Mouse (Mus musculus): ENCODE measurements around the gene Fdps. TPM values are rescaled to one million over a fixed set of nuclear protein-coding genes. Genes with fewer than 3 reads are reported as not detected.

Gene Fdps
- total and polyA plus RNA-seq, 2 experiments from 2014 or later = 72.8 to 131 TPM

GRCm38 (mm10) chr3:89123313-89123712 is 21.6 kb upstream of the Fdps start:
- no peak overlapping the region for H3K4me2 ChIP-seq (ENCODE audit: low read depth, low read length)
- H3K4me3 ChIP-seq (ENCODE audit: low read depth, low read length) = no peak overlapping the region
- no peaks in the 10 kb centered on the region for H3K36me3 ChIP-seq (replicated peaks; ENCODE audit: control insufficient read depth, insufficient read depth, low read length)
- 57% methylated on average over 2 of the region's 2 CpGs for WGBS
- peaks cover 9% of the 10 kb centered on the region for H3K4me1 ChIP-seq (ENCODE audit: control insufficient read depth, insufficient read depth)
- H3K9me3 ChIP-seq (replicated peaks; ENCODE audit: control insufficient read depth, low read length) = no peaks in the 10 kb centered on the region
- no peaks in the 10 kb centered on the region for H3K27me3 ChIP-seq (ENCODE audit: control insufficient read depth, insufficient read depth, low read length)
- no peak overlapping the region for H3K27ac ChIP-seq (ENCODE audit: low read depth)
- ATAC-seq (ENCODE audit: insufficient read depth, low read depth) (peak; percentile 63), DNase-seq (ENCODE audit: low spot score) (no peak)
- no peak overlapping the region for H3K9ac ChIP-seq (replicated peaks; ENCODE audit: low read depth, low read length)
- TF ChIP-seq CTCF (IDR thresholded peaks at IDR 0.05; ENCODE audit: low read depth) = no peak

- no peak for ATAC-seq (ENCODE audit: insufficient read depth, low read depth)
- Histone ChIP-seq H3K4me1 (ENCODE audit: control insufficient read depth, insufficient read depth) (no peaks in the 10 kb centered on the region), H3K27ac (ENCODE audit: low read depth) (no peak overlapping the region), H3K27me3 (ENCODE audit: control insufficient read depth, insufficient read depth, low read length) (no peaks in the 10 kb centered on the region), H3K36me3 (replicated peaks; ENCODE audit: control insufficient read depth, insufficient read depth, low read length) (no peaks in the 10 kb centered on the region), H3K9ac (replicated peaks; ENCODE audit: low read depth, low read length) (no peak overlapping the region), H3K4me3 (ENCODE audit: low read depth, low read length) (no peak overlapping the region), H3K4me2 (ENCODE audit: low read depth, low read length) (no peak overlapping the region), H3K9me3 (replicated peaks; ENCODE audit: control insufficient read depth, low read length) (no peaks in the 10 kb centered on the region)
- WGBS = 6% methylated on average over 2 of the region's 2 CpGs
- peak; percentile 51 for TF ChIP-seq CTCF (IDR thresholded peaks at IDR 0.05; ENCODE audit: low read depth)
- no peak for TF ChIP-seq EP300 (IDR thresholded peaks at IDR 0.05; ENCODE audit: low read depth)
- DNase-seq (ENCODE audit: low spot score) = no peak
Observed at GRCm38 (mm10) chr3:89115522-89115921, 13.8 kb upstream of the Fdps start.

- TF ChIP-seq EP300 (IDR thresholded peaks at IDR 0.05; ENCODE audit: low read depth) (no peak), CTCF (IDR thresholded peaks at IDR 0.05; ENCODE audit: low read depth) (no peak)
- no peak overlapping the region for H3K4me3 ChIP-seq (ENCODE audit: low read depth, low read length)
- no peaks in the 10 kb centered on the region for H3K36me3 ChIP-seq (replicated peaks; ENCODE audit: control insufficient read depth, insufficient read depth, low read length)
- H3K27ac ChIP-seq (ENCODE audit: low read depth) = no peak overlapping the region
- H3K4me2 ChIP-seq (ENCODE audit: low read depth, low read length) = no peak overlapping the region
- H3K9ac ChIP-seq (replicated peaks; ENCODE audit: low read depth, low read length) = no peak overlapping the region
- no peaks in the 10 kb centered on the region for H3K27me3 ChIP-seq (ENCODE audit: control insufficient read depth, insufficient read depth, low read length)
- ATAC-seq (ENCODE audit: insufficient read depth, low read depth) (no peak), DNase-seq (ENCODE audit: low spot score) (no peak)
- H3K4me1 ChIP-seq (ENCODE audit: control insufficient read depth, insufficient read depth) = no peaks in the 10 kb centered on the region
- H3K9me3 ChIP-seq (replicated peaks; ENCODE audit: control insufficient read depth, low read length) = no peaks in the 10 kb centered on the region
- 78% methylated on average over 4 of the region's 4 CpGs for WGBS
Observed at GRCm38 (mm10) chr3:89113058-89113457, 11.3 kb upstream of the Fdps start.

GRCm38 (mm10) chr3:89108146-89108545 is 6.4 kb upstream of the Fdps start:
- no peaks in the 10 kb centered on the region for H3K36me3 ChIP-seq (replicated peaks; ENCODE audit: control insufficient read depth, insufficient read depth, low read length)
- TF ChIP-seq EP300 (IDR thresholded peaks at IDR 0.05; ENCODE audit: low read depth) (no peak), CTCF (IDR thresholded peaks at IDR 0.05; ENCODE audit: low read depth) (no peak)
- 60% methylated on average over 1 of the region's 1 CpGs for whole genome bisulfite sequencing
- ATAC-seq (ENCODE audit: insufficient read depth, low read depth) = no peak
- H3K27ac ChIP-seq (ENCODE audit: low read depth) = no peak overlapping the region
- H3K4me2 ChIP-seq (ENCODE audit: low read depth, low read length) = no peak overlapping the region
- no peak for DNase-seq (ENCODE audit: low spot score)
- H3K27me3 ChIP-seq (ENCODE audit: control insufficient read depth, insufficient read depth, low read length) = no peaks in the 10 kb centered on the region
- no peaks in the 10 kb centered on the region for H3K4me1 ChIP-seq (ENCODE audit: control insufficient read depth, insufficient read depth)
- H3K4me3 ChIP-seq (ENCODE audit: low read depth, low read length) = no peak overlapping the region
- no peaks in the 10 kb centered on the region for H3K9me3 ChIP-seq (replicated peaks; ENCODE audit: control insufficient read depth, low read length)
- H3K9ac ChIP-seq (replicated peaks; ENCODE audit: low read depth, low read length) = no peak overlapping the region

GRCm38 (mm10) chr3:89107545-89107944 is 5.8 kb upstream of the Fdps start:
- Histone ChIP-seq H3K9me3 (replicated peaks; ENCODE audit: control insufficient read depth, low read length) (no peaks in the 10 kb centered on the region), H3K9ac (replicated peaks; ENCODE audit: low read depth, low read length) (no peak overlapping the region), H3K4me3 (ENCODE audit: low read depth, low read length) (no peak overlapping the region), H3K4me2 (ENCODE audit: low read depth, low read length) (no peak overlapping the region), H3K4me1 (ENCODE audit: control insufficient read depth, insufficient read depth) (no peaks in the 10 kb centered on the region), H3K36me3 (replicated peaks; ENCODE audit: control insufficient read depth, insufficient read depth, low read length) (no peaks in the 10 kb centered on the region), H3K27me3 (ENCODE audit: control insufficient read depth, insufficient read depth, low read length) (no peaks in the 10 kb centered on the region), H3K27ac (ENCODE audit: low read depth) (no peak overlapping the region)
- 53% methylated on average over 3 of the region's 3 CpGs for WGBS
- no peak for TF ChIP-seq EP300 (IDR thresholded peaks at IDR 0.05; ENCODE audit: low read depth)
- no peak for TF ChIP-seq CTCF (IDR thresholded peaks at IDR 0.05; ENCODE audit: low read depth)
- ATAC-seq (ENCODE audit: insufficient read depth, low read depth) (no peak), DNase-seq (ENCODE audit: low spot score) (no peak)

GRCm38 (mm10) chr3:89106881-89107280 is 5.1 kb upstream of the Fdps start:
- no peak overlapping the region for H3K27ac ChIP-seq (ENCODE audit: low read depth)
- no peaks in the 10 kb centered on the region for H3K9me3 ChIP-seq (replicated peaks; ENCODE audit: control insufficient read depth, low read length)
- H3K27me3 ChIP-seq (ENCODE audit: control insufficient read depth, insufficient read depth, low read length) = no peaks in the 10 kb centered on the region
- TF ChIP-seq EP300 (IDR thresholded peaks at IDR 0.05; ENCODE audit: low read depth) (no peak), CTCF (IDR thresholded peaks at IDR 0.05; ENCODE audit: low read depth) (no peak)
- no peak for DNase-seq (ENCODE audit: low spot score)
- no peaks in the 10 kb centered on the region for H3K36me3 ChIP-seq (replicated peaks; ENCODE audit: control insufficient read depth, insufficient read depth, low read length)
- H3K9ac ChIP-seq (replicated peaks; ENCODE audit: low read depth, low read length) = no peak overlapping the region
- ATAC-seq (ENCODE audit: insufficient read depth, low read depth) = no peak
- no peak overlapping the region for H3K4me2 ChIP-seq (ENCODE audit: low read depth, low read length)
- H3K4me3 ChIP-seq (ENCODE audit: low read depth, low read length) = no peak overlapping the region
- H3K4me1 ChIP-seq (ENCODE audit: control insufficient read depth, insufficient read depth) = no peaks in the 10 kb centered on the region

Data from heart, postnatal 0 days (tissue).